Mouse (Mus musculus): ENCODE results near the gene Srpk1.

DNA sequence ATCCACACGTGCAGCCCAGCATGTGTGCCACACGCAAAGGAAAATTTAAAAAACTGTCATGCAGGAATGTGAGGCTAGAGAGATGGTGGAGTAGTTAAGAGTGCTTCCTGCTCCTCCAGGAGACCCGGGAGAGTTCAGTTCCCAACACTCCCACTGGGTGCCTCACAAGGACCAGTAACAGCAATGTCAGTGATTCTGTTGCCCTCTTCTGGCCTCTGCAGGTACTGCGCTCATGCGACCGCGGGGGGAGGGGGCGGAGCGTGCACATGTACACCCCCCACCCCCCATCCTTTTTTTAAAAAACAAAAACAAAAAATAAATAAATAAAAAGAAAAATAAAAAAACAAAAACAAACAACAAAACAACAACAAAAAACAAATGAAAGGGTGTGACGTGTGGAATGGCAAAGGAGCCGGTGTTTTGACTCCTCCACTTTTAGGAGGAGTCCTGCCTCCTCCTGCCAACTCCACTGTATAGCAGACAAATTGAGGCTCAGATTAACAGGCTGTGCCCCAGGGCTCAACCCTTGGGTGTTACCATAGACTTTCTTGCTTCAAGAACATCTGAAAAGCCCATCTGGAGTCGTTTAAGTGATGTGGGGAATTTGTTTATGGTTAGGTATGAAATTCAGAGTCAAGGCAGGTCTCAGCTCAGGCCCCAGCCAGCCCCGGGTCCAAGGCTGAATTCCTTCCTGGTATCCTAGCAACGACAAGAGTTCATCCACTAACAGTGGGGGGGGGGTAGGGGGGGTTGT is 69.3 kb downstream of the Srpk1 start:
- peak; percentile 78; the same call in 1 of the 2 replicates for TF ChIP-seq CTCF (IDR thresholded peaks at IDR 0.05; ENCODE audit: extremely low read depth, insufficient read length, insufficient replicate concordance, low read depth, low read length)
- TF ChIP-seq POLR2A (IDR thresholded peaks at IDR 0.05; ENCODE audit: low read depth, low read length) = no peak
